Mouse (Mus musculus): Measurements from ENCODE around the gene Ccdc170. TPM values are rescaled to one million over a fixed set of nuclear protein-coding genes. Genes with fewer than 3 reads are reported as not detected.

The Ccdc170 gene
- polyA plus RNA-seq, 1 experiment, result 0.05 TPM

DNA sequence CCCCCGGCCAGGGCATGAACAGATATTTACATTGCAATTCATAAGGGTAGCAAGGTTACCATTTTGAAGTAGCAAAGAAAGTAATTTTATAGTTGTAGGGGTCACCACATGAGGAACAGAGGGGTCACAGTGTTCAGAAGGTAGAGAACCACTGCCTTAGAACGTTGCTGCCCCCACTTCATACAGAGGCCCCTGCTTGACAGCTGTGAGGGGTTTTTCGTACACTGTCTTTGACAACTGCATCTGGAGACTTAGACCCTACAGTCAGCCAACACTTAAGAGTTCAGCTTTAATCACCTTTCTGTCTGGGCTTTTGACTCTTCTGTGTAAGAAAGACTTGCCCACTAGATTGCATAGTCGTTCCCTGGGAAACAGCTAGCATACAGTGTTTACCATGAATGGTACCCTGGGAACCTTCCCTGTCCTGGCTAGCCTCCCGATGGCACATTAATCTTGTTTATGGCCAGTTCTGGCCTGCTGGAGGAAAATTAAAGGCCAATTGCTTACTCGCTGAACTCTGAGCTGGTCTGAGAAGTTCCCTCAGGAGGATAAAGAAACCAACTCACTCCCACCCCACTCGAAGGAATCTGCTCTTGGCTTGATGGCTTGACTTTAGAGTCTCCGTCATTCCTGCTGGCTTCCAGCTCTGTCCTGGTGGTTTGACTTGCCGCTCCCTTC is 71.3 kb downstream of the Ccdc170 start:
- H3ac ChIP-seq (ENCODE audit: control insufficient read depth, insufficient read length), result no peak overlapping the region
- TF ChIP-seq CEBPB (IDR thresholded peaks at IDR 0.05; ENCODE audit: insufficient read depth, poor library complexity, severe bottlenecking) (no peak), TCF12 (IDR thresholded peaks at IDR 0.05; ENCODE audit: insufficient read depth, poor library complexity, severe bottlenecking) (no peak), E2F4 (IDR thresholded peaks at IDR 0.05; ENCODE audit: insufficient read depth) (no peak), REST (IDR thresholded peaks at IDR 0.05; ENCODE audit: insufficient read depth, insufficient read length) (no peak), TCF3 (IDR thresholded peaks at IDR 0.05; ENCODE audit: insufficient read length, low read depth) (no peak), MAX (IDR thresholded peaks at IDR 0.05; ENCODE audit: low read depth) (no peak), SRF (IDR thresholded peaks at IDR 0.05; ENCODE audit: control insufficient read depth, insufficient read length, low read depth) (no peak), POLR2A (IDR thresholded peaks at IDR 0.05; ENCODE audit: insufficient read length, low read depth) (no peak), POLR2AphosphoS2 (IDR thresholded peaks at IDR 0.05; ENCODE audit: insufficient read length, low read depth) (no peak), MYOD1 (IDR thresholded peaks at IDR 0.05; ENCODE audit: control insufficient read depth in 1 of 3, insufficient read length in 2 of 3, low read depth in 2 of 3) (no peak), MYOG (IDR thresholded peaks at IDR 0.05; ENCODE audit: control insufficient read depth in 1 of 3, insufficient read depth in 1 of 3, insufficient read length in 2 of 3, low read depth in 2 of 3) (no peak), USF1 (IDR thresholded peaks at IDR 0.05; ENCODE audit: low read depth) (no peak)
- H3K4me2 ChIP-seq (ENCODE audit: low read depth), result peak overlapping the region; percentile 51
- no peaks in the 10 kb centered on the region for H3K79me2 ChIP-seq (ENCODE audit: control insufficient read depth, insufficient read depth)
- H3K27me3 ChIP-seq (ENCODE audit: control insufficient read depth, insufficient read depth, insufficient read length), result peaks cover 18% of the 10 kb centered on the region
- no peaks in the 10 kb centered on the region for H3K36me3 ChIP-seq (ENCODE audit: control insufficient read depth, insufficient read depth)
- H3K4me3 ChIP-seq, result no peak overlapping the region

DNA sequence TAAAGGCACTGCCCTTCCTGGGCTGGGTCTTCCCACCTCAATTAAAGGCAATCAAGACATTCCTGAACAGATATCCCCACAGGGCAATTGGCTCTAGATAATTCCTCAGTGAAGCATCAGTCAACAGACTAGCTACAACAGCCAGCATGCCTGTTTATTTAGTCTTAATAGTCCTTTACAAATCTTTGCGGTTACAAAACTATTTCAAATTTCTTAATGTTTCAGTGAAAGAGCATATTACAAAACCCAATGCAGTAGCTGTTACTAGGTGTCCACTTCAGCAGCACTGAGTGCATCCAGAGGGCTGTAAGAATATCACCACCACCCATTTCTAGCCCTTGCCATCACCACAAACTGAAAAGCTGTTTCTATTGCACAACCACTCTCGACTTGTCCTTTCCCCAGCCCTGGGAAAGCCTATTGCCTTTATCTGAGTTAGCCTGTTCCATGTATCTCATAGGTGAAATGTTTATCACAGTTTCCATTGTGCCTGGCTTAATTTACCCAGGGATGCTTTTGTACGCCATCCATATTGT is 74.6 kb downstream of the Ccdc170 start:
- Histone ChIP-seq H3ac (ENCODE audit: control insufficient read depth, insufficient read length) (no peak overlapping the region), H3K79me2 (ENCODE audit: control insufficient read depth, insufficient read depth) (no peaks in the 10 kb centered on the region), H3K4me2 (ENCODE audit: low read depth) (no peak overlapping the region), H3K4me3 (no peak overlapping the region), H3K27me3 (ENCODE audit: control insufficient read depth, insufficient read depth, insufficient read length) (peaks cover 5% of the 10 kb centered on the region), H3K36me3 (ENCODE audit: control insufficient read depth, insufficient read depth) (no peaks in the 10 kb centered on the region)
- TF ChIP-seq CEBPB (IDR thresholded peaks at IDR 0.05; ENCODE audit: insufficient read depth, poor library complexity, severe bottlenecking) (peak; percentile 71; the same call in 1 of the 2 replicates), MYOG (IDR thresholded peaks at IDR 0.05; ENCODE audit: control insufficient read depth in 1 of 3, insufficient read depth in 1 of 3, insufficient read length in 2 of 3, low read depth in 2 of 3) (no peak), REST (IDR thresholded peaks at IDR 0.05; ENCODE audit: insufficient read depth, insufficient read length) (no peak)

DNA sequence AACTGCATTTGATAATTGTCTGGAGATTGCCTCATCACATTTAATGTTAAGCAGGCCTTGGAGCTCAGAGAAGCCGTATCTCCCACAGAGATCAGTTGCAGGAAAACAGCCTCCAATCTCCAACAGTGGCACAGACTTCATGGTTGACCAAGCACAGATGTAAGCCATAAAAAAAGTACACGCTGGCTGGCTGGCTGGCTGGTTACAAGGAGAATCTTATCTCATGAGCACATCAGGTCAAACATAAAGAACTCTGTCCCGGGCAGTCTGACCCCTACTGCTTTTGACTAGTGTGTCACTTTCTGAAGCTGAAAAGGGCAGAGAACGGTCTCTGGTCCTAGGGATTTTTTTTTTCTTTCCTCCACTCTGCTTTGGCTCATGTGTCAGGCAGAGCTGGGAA is 76.8 kb downstream of the Ccdc170 start:
- H3K27me3 ChIP-seq (ENCODE audit: control insufficient read depth, insufficient read depth, insufficient read length), result no peaks in the 10 kb centered on the region
- H3K4me3 ChIP-seq, result no peak overlapping the region
- H3K79me2 ChIP-seq (ENCODE audit: control insufficient read depth, insufficient read depth), result no peaks in the 10 kb centered on the region
- H3K4me2 ChIP-seq (ENCODE audit: low read depth), result peak overlapping the region; percentile 10
- TF ChIP-seq E2F4 (IDR thresholded peaks at IDR 0.05; ENCODE audit: insufficient read depth), result no peak
- no peak for TF ChIP-seq REST (IDR thresholded peaks at IDR 0.05; ENCODE audit: insufficient read depth, insufficient read length)
- no peak for TF ChIP-seq TCF3 (IDR thresholded peaks at IDR 0.05; ENCODE audit: insufficient read length, low read depth)
- no peak for TF ChIP-seq CEBPB (IDR thresholded peaks at IDR 0.05; ENCODE audit: insufficient read depth, poor library complexity, severe bottlenecking)
- TF ChIP-seq POLR2A (IDR thresholded peaks at IDR 0.05; ENCODE audit: insufficient read length, low read depth), result no peak
- TF ChIP-seq USF1 (IDR thresholded peaks at IDR 0.05; ENCODE audit: low read depth), result no peak
- no peak for TF ChIP-seq POLR2AphosphoS2 (IDR thresholded peaks at IDR 0.05; ENCODE audit: insufficient read length, low read depth)
- no peak for TF ChIP-seq TCF12 (IDR thresholded peaks at IDR 0.05; ENCODE audit: insufficient read depth, poor library complexity, severe bottlenecking)
- TF ChIP-seq MYOG (IDR thresholded peaks at IDR 0.05; ENCODE audit: control insufficient read depth in 1 of 3, insufficient read depth in 1 of 3, insufficient read length in 2 of 3, low read depth in 2 of 3), result no peak
- TF ChIP-seq SRF (IDR thresholded peaks at IDR 0.05; ENCODE audit: control insufficient read depth, insufficient read length, low read depth), result no peak
- no peak for TF ChIP-seq MAX (IDR thresholded peaks at IDR 0.05; ENCODE audit: low read depth)
- TF ChIP-seq MYOD1 (IDR thresholded peaks at IDR 0.05; ENCODE audit: control insufficient read depth in 1 of 3, insufficient read length in 2 of 3, low read depth in 2 of 3), result no peak
- H3ac ChIP-seq (ENCODE audit: control insufficient read depth, insufficient read length), result no peak overlapping the region
- no peaks in the 10 kb centered on the region for H3K36me3 ChIP-seq (ENCODE audit: control insufficient read depth, insufficient read depth)

DNA sequence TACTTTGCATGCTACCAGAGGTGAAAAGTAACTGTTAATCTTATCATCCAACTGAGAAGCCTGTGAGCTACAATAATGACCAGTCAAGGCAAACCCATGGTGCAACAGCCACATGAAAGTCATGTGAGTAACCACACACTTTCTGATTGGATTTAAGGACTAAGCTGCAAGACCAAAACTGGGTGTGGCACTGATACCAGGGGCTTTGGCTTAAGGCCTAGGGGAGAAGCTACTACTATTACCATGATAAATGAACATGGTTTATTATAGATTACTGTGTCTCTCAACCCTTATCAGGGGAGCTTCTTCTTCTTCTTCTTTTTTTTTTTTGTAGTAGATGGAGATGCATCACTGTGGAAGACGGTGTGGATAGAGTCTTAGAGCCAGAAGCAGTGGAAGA is 82.8 kb downstream of the Ccdc170 start:
- H3K36me3 ChIP-seq (ENCODE audit: control insufficient read depth, insufficient read depth), result no peaks in the 10 kb centered on the region
- H3K79me2 ChIP-seq (ENCODE audit: control insufficient read depth, insufficient read depth), result no peaks in the 10 kb centered on the region
- H3K27me3 ChIP-seq (ENCODE audit: control insufficient read depth, insufficient read depth, insufficient read length), result no peaks in the 10 kb centered on the region
- H3K4me2 ChIP-seq (ENCODE audit: low read depth), result no peak overlapping the region
- H3K4me3 ChIP-seq, result no peak overlapping the region
- TF ChIP-seq E2F4 (IDR thresholded peaks at IDR 0.05; ENCODE audit: insufficient read depth) (no peak), MAX (IDR thresholded peaks at IDR 0.05; ENCODE audit: low read depth) (no peak), TCF3 (IDR thresholded peaks at IDR 0.05; ENCODE audit: insufficient read length, low read depth) (no peak), USF1 (IDR thresholded peaks at IDR 0.05; ENCODE audit: low read depth) (no peak), POLR2A (IDR thresholded peaks at IDR 0.05; ENCODE audit: insufficient read length, low read depth) (no peak), CEBPB (IDR thresholded peaks at IDR 0.05; ENCODE audit: insufficient read depth, poor library complexity, severe bottlenecking) (no peak), TCF12 (IDR thresholded peaks at IDR 0.05; ENCODE audit: insufficient read depth, poor library complexity, severe bottlenecking) (no peak), SRF (IDR thresholded peaks at IDR 0.05; ENCODE audit: control insufficient read depth, insufficient read length, low read depth) (no peak), MYOD1 (IDR thresholded peaks at IDR 0.05; ENCODE audit: control insufficient read depth in 1 of 3, insufficient read length in 2 of 3, low read depth in 2 of 3) (no peak), MYOG (IDR thresholded peaks at IDR 0.05; ENCODE audit: control insufficient read depth in 1 of 3, insufficient read depth in 1 of 3, insufficient read length in 2 of 3, low read depth in 2 of 3) (no peak), REST (IDR thresholded peaks at IDR 0.05; ENCODE audit: insufficient read depth, insufficient read length) (no peak)
- H3ac ChIP-seq (ENCODE audit: control insufficient read depth, insufficient read length), result no peak overlapping the region

All from myocyte (in vitro differentiated cells).